ENCODE assay signal across 18 mouse cellular contexts in genomic region chr11:119565021-119565420, GRCm38 (mm10). TPM values are rescaled to one million over a fixed set of nuclear protein-coding genes. Genes with fewer than 3 reads are reported as not detected.
DNase-seq lines count a peak whose midpoint lies in the region; ATAC-seq lines count a peak whose summit lies in the region.
"Had no signal": no experiment of that assay in that cellular context is flagged by ENCODE, and none has a peak within 500 bp of the region (broad histone marks: within the 10 kb centered on the region; RNA-seq: fewer than 3 reads in every experiment).

No protein-coding gene starts in this region.

- no peaks in the 10 kb centered on the region for H3K9me3 ChIP-seq in forebrain, embryonic 13.5 days (replicated peaks)
- no peaks in the 10 kb centered on the region for H3K9me3 ChIP-seq in forebrain, embryonic 14.5 days (replicated peaks; ENCODE audit: control insufficient read depth, low read length)
- H3K9me3 ChIP-seq in midbrain, embryonic 12.5 days: 0 out of 2 replicates have a peak, but pooled peaks cover 3% of the 10 kb centered on the region
- H3K9me3 ChIP-seq: embryonic facial prominence, embryonic 12.5 days; forebrain, embryonic 15.5 days had no signal

- no peaks in the 10 kb centered on the region for H3K36me3 ChIP-seq in forebrain, embryonic 13.5 days (ENCODE audit: poor library complexity, severe bottlenecking)
- H3K36me3 ChIP-seq in forebrain, embryonic 14.5 days (ENCODE audit: control insufficient read depth, insufficient read depth, low read length): no peaks in the 10 kb centered on the region
- H3K36me3 ChIP-seq in midbrain, embryonic 12.5 days: no peaks in the 10 kb centered on the region
- H3K36me3 ChIP-seq: embryonic facial prominence, embryonic 12.5 days; forebrain, embryonic 15.5 days; G1E had no signal

- H3K4me1 ChIP-seq in forebrain, embryonic 13.5 days: peaks cover 12% of the 10 kb centered on the region; the same call in 1 of the 2 replicates
- H3K4me1 ChIP-seq in forebrain, embryonic 14.5 days (ENCODE audit: control insufficient read depth, insufficient read depth, low read length): no peaks in the 10 kb centered on the region
- H3K4me1 ChIP-seq in midbrain, embryonic 12.5 days: peaks cover 14% of the 10 kb centered on the region
- H3K4me1 ChIP-seq: embryonic facial prominence, embryonic 12.5 days had no signal

- H3K4me3 ChIP-seq in forebrain, embryonic 13.5 days: no peak overlapping the region
- no peak overlapping the region for H3K4me3 ChIP-seq in forebrain, embryonic 14.5 days (ENCODE audit: low read depth, low read length)
- no peak overlapping the region for H3K4me3 ChIP-seq in midbrain, embryonic 12.5 days
- H3K4me3 ChIP-seq: embryonic facial prominence, embryonic 12.5 days; erythroblast, embryonic 14.5 days; forebrain, embryonic 15.5 days had no signal

- peaks cover 30% of the 10 kb centered on the region for H3K27me3 ChIP-seq in forebrain, embryonic 13.5 days
- no peaks in the 10 kb centered on the region for H3K27me3 ChIP-seq in forebrain, embryonic 14.5 days (replicated peaks; ENCODE audit: control insufficient read depth, insufficient read depth, low read length)
- peaks cover 60% of the 10 kb centered on the region for H3K27me3 ChIP-seq in midbrain, embryonic 12.5 days
- H3K27me3 ChIP-seq: forebrain, embryonic 15.5 days had no signal

- no peak for ATAC-seq in forebrain, embryonic 13.5 days
- ATAC-seq in forebrain, embryonic 14.5 days: no peak
- ATAC-seq in midbrain, embryonic 12.5 days (ENCODE audit: low FRiP score, low read depth): no peak
- no peak for ATAC-seq in megakaryocyte progenitor cell, adult 5-6 weeks (replicated peaks; ENCODE audit: poor library complexity)
- ATAC-seq: activated CD4-positive, CD25-positive, alpha-beta regulatory T cell, adult 4 months; forebrain, embryonic 15.5 days had no signal

- 0 out of 2 replicates have a peak overlapping the region, but pooled peaks have one; percentile 7 for H3K9ac ChIP-seq in forebrain, embryonic 13.5 days
- H3K9ac ChIP-seq in forebrain, embryonic 14.5 days (ENCODE audit: low read length): no peak overlapping the region
- no peak overlapping the region; the same call in 1 of the 2 replicates for H3K9ac ChIP-seq in midbrain, embryonic 12.5 days (replicated peaks)
- H3K9ac ChIP-seq: embryonic facial prominence, embryonic 12.5 days; forebrain, embryonic 15.5 days; liver, embryonic 14.5 days had no signal

- WGBS in forebrain, embryonic 13.5 days: 58% methylated on average over 7 of the region's 7 CpGs
- WGBS in forebrain, embryonic 14.5 days: 64% methylated on average over 7 of the region's 7 CpGs
- 72% methylated on average over 7 of the region's 7 CpGs for WGBS in midbrain, embryonic 12.5 days

- DNase-seq in forebrain, embryonic 14.5 days (ENCODE audit: low spot score): no peak
- peak; percentile 65 for DNase-seq in brain, adult 2 months (ENCODE audit: low read depth, low spot score)
- peak; percentile 77 for DNase-seq in cerebellum, adult 9-11 months
- no peak for DNase-seq in right cerebral cortex, postnatal 10 days (ENCODE audit: low spot score in 2 of 2)
- no peak for DNase-seq in lung, postnatal 25 days (ENCODE audit: low spot score)
- DNase-seq: gastrocnemius, postnatal 25 days; kidney, adult 11 months; layer of hippocampus, postnatal 36 days had no signal

- H3K4me2 ChIP-seq in forebrain, embryonic 13.5 days: no peak overlapping the region
- no peak overlapping the region for H3K4me2 ChIP-seq in forebrain, embryonic 14.5 days (ENCODE audit: low read length)
- no peak overlapping the region for H3K4me2 ChIP-seq in midbrain, embryonic 12.5 days (replicated peaks)
- H3K4me2 ChIP-seq: embryonic facial prominence, embryonic 12.5 days; forebrain, embryonic 15.5 days had no signal

- H3K27ac ChIP-seq in forebrain, embryonic 13.5 days: no peak overlapping the region
- H3K27ac ChIP-seq in forebrain, embryonic 14.5 days (ENCODE audit: low read depth, low read length): no peak overlapping the region
- 0 out of 2 replicates have a peak overlapping the region, but pooled peaks have one; percentile 31 for H3K27ac ChIP-seq in midbrain, embryonic 12.5 days (replicated peaks)
- H3K27ac ChIP-seq: embryonic facial prominence, embryonic 12.5 days; forebrain, embryonic 15.5 days; liver, embryonic 14.5 days had no signal

RNA-seq across cellular contexts. Expression of gene Nptx1, which starts 17.5 kb away (rescaled TPM):
- 4.1 and 4.7 TPM in 2 replicates for polyA plus RNA-seq in forebrain, embryonic 13.5 days (2015; fragmentation: Nextera tagmentation; extraction: Ambion mirVana)
- polyA plus RNA-seq in forebrain, embryonic 14.5 days (2014; fragmentation: Nextera tagmentation; extraction: Ambion mirVana): 4.1 and 6.7 TPM in 2 replicates
- polyA plus RNA-seq in midbrain, embryonic 12.5 days (2016; fragmentation: Nextera tagmentation; extraction: Ambion mirVana): 5.9 and 6.2 TPM in 2 replicates
- total RNA-seq in megakaryocyte progenitor cell, adult 5-6 weeks (2015): not detected in 2 replicates
- not detected in 2 replicates for total RNA-seq in megakaryocyte progenitor cell, adult 5-6 weeks (2017)
- total RNA-seq: megakaryocyte, adult 5-6 weeks had no signal
- polyA plus RNA-seq: activated CD4-positive, CD25-positive, alpha-beta regulatory T cell, adult 4 months; erythroblast, embryonic 14.5 days; G1E; liver, embryonic 14.5 days had no signal

RNA-seq across cellular contexts. Expression of gene Rptor, which starts 37.7 kb away (rescaled TPM):
- 9.2 and 10.2 TPM in 2 replicates for polyA plus RNA-seq in forebrain, embryonic 13.5 days (2015; fragmentation: Nextera tagmentation; extraction: Ambion mirVana)
- polyA plus RNA-seq in forebrain, embryonic 14.5 days (2014; fragmentation: Nextera tagmentation; extraction: Ambion mirVana): 7.0 and 9.3 TPM in 2 replicates
- 18.3 and 19.0 TPM in 2 replicates for polyA plus RNA-seq in midbrain, embryonic 12.5 days (2016; fragmentation: Nextera tagmentation; extraction: Ambion mirVana)
- 14.0 and 16.1 TPM in 2 replicates for total RNA-seq in megakaryocyte progenitor cell, adult 5-6 weeks (2015)
- 13.2 and 17.8 TPM in 2 replicates for total RNA-seq in megakaryocyte progenitor cell, adult 5-6 weeks (2017)

Comparison
In these comparisons a context has a peak if more than half of its experiments do, and no peak if none do; other contexts are left out.
1. DNase-seq: peak in brain, adult 2 months (single experiment) and cerebellum, adult 9-11 months (single experiment); none in forebrain, embryonic 14.5 days (single experiment), right cerebral cortex, postnatal 10 days (0 of 2) and lung, postnatal 25 days (single experiment).